ENCODE assay signal across 21 mouse cellular contexts in genomic region chr4:85273452-85273851, GRCm38 (mm10).
DNase-seq lines count a peak whose midpoint lies in the region; ATAC-seq and TF ChIP-seq lines count a peak whose summit lies in the region.
"Had no signal": no experiment of that assay in that cellular context is flagged by ENCODE, and none has a peak within 500 bp of the region (broad histone marks: within the 10 kb centered on the region; RNA-seq: fewer than 3 reads in every experiment).

No protein-coding gene starts in this region.

- no peaks in the 10 kb centered on the region for H3K9me3 ChIP-seq in hindbrain, embryonic 16.5 days (ENCODE audit: control insufficient read depth, low read length)
- no peaks in the 10 kb centered on the region for H3K9me3 ChIP-seq in hindbrain, embryonic 14.5 days (ENCODE audit: control insufficient read depth, low read length)
- H3K9me3 ChIP-seq: heart, embryonic 10.5 days; hindbrain, embryonic 13.5 days had no signal

- no peak overlapping the region for H3K4me3 ChIP-seq in hindbrain, embryonic 16.5 days (ENCODE audit: low read length)
- no peak overlapping the region for H3K4me3 ChIP-seq in hindbrain, embryonic 14.5 days (replicated peaks; ENCODE audit: low read length)
- no peak overlapping the region for H3K4me3 ChIP-seq in lung, adult 2 months (replicated peaks; ENCODE audit: extremely low read depth, low read depth, low read length)
- H3K4me3 ChIP-seq in small intestine, adult 2 months (ENCODE audit: low read depth, low read length) = no peak overlapping the region
- H3K4me3 ChIP-seq: gastrocnemius, adult 2 months; heart, embryonic 10.5 days; hindbrain, embryonic 13.5 days had no signal

- 67% methylated on average over 3 of the region's 3 CpGs for WGBS in hindbrain, embryonic 16.5 days
- 62% methylated on average over 3 of the region's 3 CpGs for WGBS in hindbrain, embryonic 14.5 days
- 65% methylated on average over 3 of the region's 3 CpGs for WGBS in lung, adult 2 months
- 80% methylated on average over 3 of the region's 3 CpGs for WGBS in small intestine, adult 2 months

- peak; percentile 34 for DNase-seq in adrenal gland, postnatal 14 days
- DNase-seq in adrenal gland, postnatal 10 days = no peak
- no peak for DNase-seq in hindbrain, embryonic 14.5 days (ENCODE audit: low spot score)
- no peak for DNase-seq in lung, adult 2 months
- DNase-seq in lung, postnatal 4 days = no peak
- DNase-seq: cerebellum, postnatal 14 days; embryo, embryonic 11 days; gastrocnemius, adult 2 months; kidney, adult 11 months; lung, adult 18-20 months; right cerebral cortex, postnatal 25 days; thymus, postnatal 25 days had no signal

- peak; percentile 36; the same call in 1 of the 2 replicates for TF ChIP-seq CTCF in lung, adult 2 months (IDR thresholded peaks at IDR 0.05; ENCODE audit: insufficient read depth, low read length)
- TF ChIP-seq CTCF in small intestine, adult 2 months (IDR thresholded peaks at IDR 0.05; ENCODE audit: extremely low read depth, insufficient read length, insufficient replicate concordance, low read depth, low read length) = peak; percentile 8; the same call in 1 of the 2 replicates

- H3K9ac ChIP-seq in hindbrain, embryonic 16.5 days (ENCODE audit: low read depth, low read length) = no peak overlapping the region
- no peak overlapping the region for H3K9ac ChIP-seq in hindbrain, embryonic 14.5 days
- H3K9ac ChIP-seq: hindbrain, embryonic 13.5 days had no signal

- H3K27me3 ChIP-seq in hindbrain, embryonic 16.5 days (replicated peaks; ENCODE audit: control insufficient read depth, insufficient read depth, low read length) = no peaks in the 10 kb centered on the region
- no peaks in the 10 kb centered on the region for H3K27me3 ChIP-seq in hindbrain, embryonic 14.5 days (ENCODE audit: control insufficient read depth, insufficient read depth, low read length)
- H3K27me3 ChIP-seq in small intestine, adult 2 months (ENCODE audit: control insufficient read depth, insufficient read depth, low read length) = no peaks in the 10 kb centered on the region
- H3K27me3 ChIP-seq: hindbrain, embryonic 13.5 days; Patski had no signal

- H3K27ac ChIP-seq in hindbrain, embryonic 16.5 days (ENCODE audit: low read depth, low read length) = peak overlapping the region; percentile 44
- no peak overlapping the region for H3K27ac ChIP-seq in hindbrain, embryonic 14.5 days
- no peak overlapping the region for H3K27ac ChIP-seq in small intestine, adult 2 months (ENCODE audit: insufficient read depth, low read depth, low read length)
- H3K27ac ChIP-seq: gastrocnemius, adult 2 months; heart, embryonic 10.5 days; macrophage had no signal

- peak; percentile 48; the same call in 1 of the 2 replicates for ATAC-seq in hindbrain, embryonic 16.5 days
- ATAC-seq in hindbrain, embryonic 14.5 days (ENCODE audit: low FRiP score) = no peak
- ATAC-seq: CD4-positive, CD25-positive, alpha-beta regulatory T cell, adult 4 months; Patski had no signal

- no peak overlapping the region for H3K4me2 ChIP-seq in hindbrain, embryonic 16.5 days (ENCODE audit: low read length)
- H3K4me2 ChIP-seq in hindbrain, embryonic 14.5 days (replicated peaks) = no peak overlapping the region
- H3K4me2 ChIP-seq: hindbrain, embryonic 13.5 days; liver, embryonic 11.5 days; midbrain, embryonic 11.5 days had no signal

- H3K4me1 ChIP-seq in hindbrain, embryonic 16.5 days (ENCODE audit: control insufficient read depth, insufficient read depth, low read depth, low read length) = peaks cover 11% of the 10 kb centered on the region; the same call in 1 of the 2 replicates
- peaks cover 5% of the 10 kb centered on the region; the same call in 1 of the 2 replicates for H3K4me1 ChIP-seq in hindbrain, embryonic 14.5 days (replicated peaks; ENCODE audit: control insufficient read depth, insufficient read depth, low read length)
- no peaks in the 10 kb centered on the region for H3K4me1 ChIP-seq in lung, adult 2 months (ENCODE audit: control insufficient read depth, insufficient read depth, low read length)
- H3K4me1 ChIP-seq in small intestine, adult 2 months (ENCODE audit: control insufficient read depth, insufficient read depth, insufficient read length, low read length) = no peaks in the 10 kb centered on the region
- H3K4me1 ChIP-seq: heart, embryonic 10.5 days had no signal

- H3K36me3 ChIP-seq in hindbrain, embryonic 16.5 days (ENCODE audit: control insufficient read depth, insufficient read depth, low read length) = no peaks in the 10 kb centered on the region
- no peaks in the 10 kb centered on the region for H3K36me3 ChIP-seq in hindbrain, embryonic 14.5 days (replicated peaks; ENCODE audit: control insufficient read depth, insufficient read depth)
- H3K36me3 ChIP-seq in small intestine, adult 2 months (ENCODE audit: control insufficient read depth, insufficient read depth, low read length) = no peaks in the 10 kb centered on the region
- H3K36me3 ChIP-seq: heart, embryonic 10.5 days; hindbrain, embryonic 13.5 days had no signal

- no peak for TF ChIP-seq POLR2A in lung, adult 2 months (IDR thresholded peaks at IDR 0.05; ENCODE audit: borderline replicate concordance, extremely low read depth, low read depth, low read length)
- no peak for TF ChIP-seq POLR2A in small intestine, adult 2 months (IDR thresholded peaks at IDR 0.05; ENCODE audit: low read depth, low read length)
